Mouse (Mus musculus) thymus, postnatal 0 days (tissue): ENCODE results near the gene Tanc1. TPM values are rescaled to one million over a fixed set of nuclear protein-coding genes. Genes with fewer than 3 reads are reported as not detected.

Experiments used
- DNase-seq: peaks from one replicate; pipeline ENCODE4 v3.0.0-alpha.2; 2015; ENCODE audit warnings: low spot score
- polyA plus RNA-seq: library from polyadenylated mRNA; unstranded; fragments of >200 nt; fragmentation: Nextera tagmentation; extraction: Ambion mirVana; gene quantifications from 2 replicates; pipeline ENCODE4 v1.2.1, GENCODE M21; 2015

Gene Tanc1
- polyA plus RNA-seq, 1 experiment from 2014 or later: 3.3 TPM

- DNase-seq: no peak
Observed at GRCm38 (mm10) chr2:59785597-59785996, 173.8 kb downstream of the Tanc1 start.

- DNase-seq: no peak
Observed at GRCm38 (mm10) chr2:59788704-59789500, 177.1 kb downstream of the Tanc1 start.

- no peak for DNase-seq
Observed at GRCm38 (mm10) chr2:59791596-59791995, 179.8 kb downstream of the Tanc1 start.

- no peak for DNase-seq
Observed at GRCm38 (mm10) chr2:59793337-59793736, 181.5 kb downstream of the Tanc1 start.

- no peak for DNase-seq
Observed at GRCm38 (mm10) chr2:59794838-59795237, 183.0 kb downstream of the Tanc1 start.

GRCm38 (mm10) chr2:59798934-59799532 lies 187.2 kb downstream of the Tanc1 start:
- DNase-seq: no peak

- DNase-seq: no peak
Observed at GRCm38 (mm10) chr2:59799572-59799971, 187.7 kb downstream of the Tanc1 start.

- DNase-seq: no peak
Observed at GRCm38 (mm10) chr2:59800481-59801266, 188.8 kb downstream of the Tanc1 start.

- no peak for DNase-seq
Observed at GRCm38 (mm10) chr2:59802722-59803387, 191.0 kb downstream of the Tanc1 start.

GRCm38 (mm10) chr2:59805595-59805994 lies 193.8 kb downstream of the Tanc1 start:
- DNase-seq: no peak

- no peak for DNase-seq
Observed at GRCm38 (mm10) chr2:59806038-59806437, 194.2 kb downstream of the Tanc1 start.

- no peak for DNase-seq
Observed at GRCm38 (mm10) chr2:59808608-59809007, 196.8 kb downstream of the Tanc1 start.

- no peak for DNase-seq
Observed at GRCm38 (mm10) chr2:59810039-59810438, 198.2 kb downstream of the Tanc1 start.

- no peak for DNase-seq
Observed at GRCm38 (mm10) chr2:59811247-59811646, 199.4 kb downstream of the Tanc1 start.

- DNase-seq: no peak
Observed at GRCm38 (mm10) chr2:59812641-59813040, 200.8 kb downstream of the Tanc1 start.

- no peak for DNase-seq
Observed at GRCm38 (mm10) chr2:59813457-59813856, 201.6 kb downstream of the Tanc1 start.

GRCm38 (mm10) chr2:59814997-59815396 lies 203.2 kb downstream of the Tanc1 start:
- DNase-seq: no peak

- DNase-seq: no peak
Observed at GRCm38 (mm10) chr2:59818663-59819062, 206.8 kb downstream of the Tanc1 start.

GRCm38 (mm10) chr2:59819415-59819814 lies 207.6 kb downstream of the Tanc1 start:
- DNase-seq: no peak

- DNase-seq: no peak
Observed at GRCm38 (mm10) chr2:59820088-59820487, 208.2 kb downstream of the Tanc1 start.

- no peak for DNase-seq
Observed at GRCm38 (mm10) chr2:59821044-59821443, 209.2 kb downstream of the Tanc1 start.

- no peak for DNase-seq
Observed at GRCm38 (mm10) chr2:59824289-59824688, 212.4 kb downstream of the Tanc1 start.
